Comparison of ENCODE assay signal across 17 mouse cellular contexts in genomic region chr12:113107431-113108124, GRCm38 (mm10). TPM values are rescaled to one million over a fixed set of nuclear protein-coding genes. Genes with fewer than 3 reads are reported as not detected.
DNase-seq lines count a peak whose midpoint lies in the region; ATAC-seq and TF ChIP-seq lines count a peak whose summit lies in the region.
"Had no signal": no experiment of that assay in that cellular context is flagged by ENCODE, and none has a peak within 500 bp of the region (broad histone marks: within the 10 kb centered on the region; RNA-seq: fewer than 3 reads in every experiment).

No protein-coding gene starts in this region.

- H3K36me3 ChIP-seq in liver, embryonic 13.5 days, result peaks cover 29% of the 10 kb centered on the region
- H3K36me3 ChIP-seq in embryonic facial prominence, embryonic 10.5 days (replicated peaks), result peaks cover 79% of the 10 kb centered on the region
- no peaks in the 10 kb centered on the region for H3K36me3 ChIP-seq in midbrain, embryonic 16.5 days (ENCODE audit: control insufficient read depth, insufficient read depth, low read length)
- H3K36me3 ChIP-seq in kidney, adult 2 months (ENCODE audit: control insufficient read depth, insufficient read depth, low read length), result no peaks in the 10 kb centered on the region
- H3K36me3 ChIP-seq: midbrain, embryonic 15.5 days; neural tube, embryonic 15.5 days had no signal

- no peak for TF ChIP-seq POLR2A in kidney, adult 2 months (IDR thresholded peaks at IDR 0.05; ENCODE audit: low read depth, low read length)

- peak; percentile 29 for DNase-seq in thymus, postnatal 0 days (ENCODE audit: low spot score)
- no peak for DNase-seq in thymus, postnatal 4 days
- DNase-seq in c-Kit-positive CD71-positive TER-119-positive erythroid progenitor cells, embryonic 14.5 days (ENCODE audit: low spot score), result peak; percentile 81
- DNase-seq in liver, embryonic 13.5 days, result peak; percentile 73
- no peak for DNase-seq in embryonic facial prominence, embryonic 10.5 days (ENCODE audit: low spot score)
- DNase-seq in kidney, adult 2 months, result no peak
- DNase-seq: cerebellum, adult 11 months; gastrocnemius, postnatal 10 days; right cerebral cortex, postnatal 14 days had no signal

- H3K4me1 ChIP-seq in liver, embryonic 13.5 days (replicated peaks), result peaks cover 92% of the 10 kb centered on the region
- peaks cover 10% of the 10 kb centered on the region for H3K4me1 ChIP-seq in embryonic facial prominence, embryonic 10.5 days
- H3K4me1 ChIP-seq in midbrain, embryonic 16.5 days (ENCODE audit: control insufficient read depth, insufficient read depth, low read length), result no peaks in the 10 kb centered on the region; the same call in 1 of the 2 replicates
- H3K4me1 ChIP-seq in kidney, adult 2 months (ENCODE audit: control insufficient read depth, insufficient read depth, low read length), result no peaks in the 10 kb centered on the region

- 14% methylated on average over 4 of the region's 4 CpGs for WGBS in liver, embryonic 13.5 days (ENCODE audit: insufficient replicate concordance)
- WGBS in embryonic facial prominence, embryonic 10.5 days, result 88% methylated on average over 4 of the region's 4 CpGs
- WGBS in midbrain, embryonic 16.5 days, result 91% methylated on average over 4 of the region's 4 CpGs
- 68% methylated on average over 4 of the region's 4 CpGs for WGBS in kidney, adult 2 months

- H3K9me3 ChIP-seq in liver, embryonic 13.5 days (replicated peaks), result no peaks in the 10 kb centered on the region
- peaks cover 6% of the 10 kb centered on the region; the same call in 1 of the 2 replicates for H3K9me3 ChIP-seq in embryonic facial prominence, embryonic 10.5 days
- no peaks in the 10 kb centered on the region; the same call in 1 of the 2 replicates for H3K9me3 ChIP-seq in midbrain, embryonic 16.5 days (replicated peaks; ENCODE audit: control insufficient read depth, low read length, poor library complexity, severe bottlenecking)
- H3K9me3 ChIP-seq: midbrain, embryonic 15.5 days; neural tube, embryonic 15.5 days had no signal

- TF ChIP-seq CTCF in kidney, adult 2 months (conservative IDR thresholded peaks at IDR 0.05; ENCODE audit: insufficient read depth, insufficient read length, low read depth, low read length), result no peak

- H3K27ac ChIP-seq in liver, embryonic 13.5 days, result peak overlapping the region; percentile 91
- H3K27ac ChIP-seq in embryonic facial prominence, embryonic 10.5 days (replicated peaks), result no peak overlapping the region
- H3K27ac ChIP-seq in midbrain, embryonic 16.5 days (ENCODE audit: low read length), result no peak overlapping the region
- H3K27ac ChIP-seq in kidney, adult 2 months (ENCODE audit: insufficient read depth, low read depth, low read length), result no peak overlapping the region
- H3K27ac ChIP-seq: forebrain, embryonic 10.5 days; midbrain, embryonic 15.5 days; neural tube, embryonic 15.5 days had no signal

- no peaks in the 10 kb centered on the region for H3K27me3 ChIP-seq in liver, embryonic 13.5 days
- no peaks in the 10 kb centered on the region for H3K27me3 ChIP-seq in embryonic facial prominence, embryonic 10.5 days (replicated peaks; ENCODE audit: low read depth, poor library complexity, severe bottlenecking)
- H3K27me3 ChIP-seq in midbrain, embryonic 16.5 days (ENCODE audit: control insufficient read depth, insufficient read depth, low read depth, low read length), result no peaks in the 10 kb centered on the region
- no peaks in the 10 kb centered on the region for H3K27me3 ChIP-seq in kidney, adult 2 months (replicated peaks; ENCODE audit: control insufficient read depth, insufficient read depth, low read length)
- H3K27me3 ChIP-seq: midbrain, embryonic 15.5 days; neural tube, embryonic 15.5 days had no signal

- ATAC-seq in liver, embryonic 13.5 days (ENCODE audit: low read depth), result peak; percentile 95
- no peak for ATAC-seq in midbrain, embryonic 16.5 days
- ATAC-seq: lung, postnatal 0 days; midbrain, embryonic 15.5 days had no signal

- peak overlapping the region; percentile 65 for H3K9ac ChIP-seq in liver, embryonic 13.5 days
- no peak overlapping the region for H3K9ac ChIP-seq in midbrain, embryonic 16.5 days (ENCODE audit: low read depth, low read length)
- H3K9ac ChIP-seq: midbrain, embryonic 15.5 days; neural tube, embryonic 15.5 days had no signal

- H3K4me3 ChIP-seq in liver, embryonic 13.5 days (replicated peaks), result peak overlapping the region; percentile 12; the same call in 1 of the 2 replicates
- H3K4me3 ChIP-seq in embryonic facial prominence, embryonic 10.5 days, result no peak overlapping the region
- H3K4me3 ChIP-seq in midbrain, embryonic 16.5 days (ENCODE audit: low read depth, low read length), result no peak overlapping the region
- H3K4me3 ChIP-seq in kidney, adult 2 months (ENCODE audit: insufficient read depth, low read depth, low read length), result no peak overlapping the region
- H3K4me3 ChIP-seq: forebrain, embryonic 10.5 days; midbrain, embryonic 15.5 days; neural tube, embryonic 15.5 days had no signal

- peak overlapping the region; percentile 46 for H3K4me2 ChIP-seq in liver, embryonic 13.5 days
- no peak overlapping the region for H3K4me2 ChIP-seq in midbrain, embryonic 16.5 days (ENCODE audit: low read length)
- H3K4me2 ChIP-seq: midbrain, embryonic 15.5 days; neural tube, embryonic 15.5 days had no signal

RNA-seq across cellular contexts. Expression of gene Mta1, which starts 9.5 kb away (rescaled TPM):
- polyA plus RNA-seq in thymus, postnatal 0 days (2015; fragmentation: Nextera tagmentation; extraction: Ambion mirVana), result 11.7 and 13.6 TPM in 2 replicates
- polyA plus RNA-seq in liver, embryonic 13.5 days (2015; fragmentation: Nextera tagmentation; extraction: Ambion mirVana), result 4.8 and 6.1 TPM in 2 replicates
- polyA plus RNA-seq in embryonic facial prominence, embryonic 10.5 days (2016; fragmentation: Nextera tagmentation; extraction: Ambion mirVana), result 20.3 and 21.0 TPM in 2 replicates
- polyA plus RNA-seq in midbrain, embryonic 16.5 days (2015; fragmentation: Nextera tagmentation; extraction: Ambion mirVana), result 14.4 and 15.9 TPM in 2 replicates
- 39.0 and 44.4 TPM in 2 replicates for polyA plus RNA-seq in kidney, adult 2 months (2012; rRNA removed)

RNA-seq across cellular contexts. Expression of gene Crip2, which starts 32.5 kb away (rescaled TPM):
- 113 and 122 TPM in 2 replicates for polyA plus RNA-seq in thymus, postnatal 0 days (2015; fragmentation: Nextera tagmentation; extraction: Ambion mirVana)
- polyA plus RNA-seq in liver, embryonic 13.5 days (2015; fragmentation: Nextera tagmentation; extraction: Ambion mirVana), result 47.9 and 50.4 TPM in 2 replicates
- polyA plus RNA-seq in embryonic facial prominence, embryonic 10.5 days (2016; fragmentation: Nextera tagmentation; extraction: Ambion mirVana), result 91.8 and 96.4 TPM in 2 replicates
- 369 and 395 TPM in 2 replicates for polyA plus RNA-seq in midbrain, embryonic 16.5 days (2015; fragmentation: Nextera tagmentation; extraction: Ambion mirVana)
- polyA plus RNA-seq in kidney, adult 2 months (2012; rRNA removed), result 221 and 233 TPM in 2 replicates

RNA-seq across cellular contexts. Expression of gene Tex22, which starts 33.3 kb away (rescaled TPM):
- not detected in 2 replicates for polyA plus RNA-seq in thymus, postnatal 0 days (2015; fragmentation: Nextera tagmentation; extraction: Ambion mirVana)
- polyA plus RNA-seq in liver, embryonic 13.5 days (2015; fragmentation: Nextera tagmentation; extraction: Ambion mirVana), result not detected in 2 replicates
- polyA plus RNA-seq in embryonic facial prominence, embryonic 10.5 days (2016; fragmentation: Nextera tagmentation; extraction: Ambion mirVana), result not detected in 2 replicates
- not detected in 2 replicates for polyA plus RNA-seq in midbrain, embryonic 16.5 days (2015; fragmentation: Nextera tagmentation; extraction: Ambion mirVana)
- 0.16 and 0.46 TPM in 2 replicates for polyA plus RNA-seq in kidney, adult 2 months (2012; rRNA removed)
- polyA plus RNA-seq: forebrain, embryonic 10.5 days; heart, postnatal 0 days; intestine, embryonic 14.5 days; lung, postnatal 0 days; neural tube, embryonic 15.5 days; stomach, embryonic 16.5 days had no signal

RNA-seq across cellular contexts. Expression of gene Crip1, which starts 38.5 kb away (rescaled TPM):
- polyA plus RNA-seq in thymus, postnatal 0 days (2015; fragmentation: Nextera tagmentation; extraction: Ambion mirVana), result 2,725 and 3,094 TPM in 2 replicates
- 84.5 and 94.1 TPM in 2 replicates for polyA plus RNA-seq in liver, embryonic 13.5 days (2015; fragmentation: Nextera tagmentation; extraction: Ambion mirVana)
- 53.6 and 57.1 TPM in 2 replicates for polyA plus RNA-seq in embryonic facial prominence, embryonic 10.5 days (2016; fragmentation: Nextera tagmentation; extraction: Ambion mirVana)
- polyA plus RNA-seq in midbrain, embryonic 16.5 days (2015; fragmentation: Nextera tagmentation; extraction: Ambion mirVana), result 16.8 and 23.3 TPM in 2 replicates
- 195 and 229 TPM in 2 replicates for polyA plus RNA-seq in kidney, adult 2 months (2012; rRNA removed)

RNA-seq across cellular contexts. Expression of gene Tedc1, which starts 48.6 kb away (rescaled TPM):
- 49.4 and 71.1 TPM in 2 replicates for polyA plus RNA-seq in thymus, postnatal 0 days (2015; fragmentation: Nextera tagmentation; extraction: Ambion mirVana)
- polyA plus RNA-seq in liver, embryonic 13.5 days (2015; fragmentation: Nextera tagmentation; extraction: Ambion mirVana), result 12.0 and 12.9 TPM in 2 replicates
- polyA plus RNA-seq in embryonic facial prominence, embryonic 10.5 days (2016; fragmentation: Nextera tagmentation; extraction: Ambion mirVana), result 57.5 and 59.4 TPM in 2 replicates
- 11.0 and 11.4 TPM in 2 replicates for polyA plus RNA-seq in midbrain, embryonic 16.5 days (2015; fragmentation: Nextera tagmentation; extraction: Ambion mirVana)
- polyA plus RNA-seq in kidney, adult 2 months (2012; rRNA removed), result 1.0 and 1.3 TPM in 2 replicates

Comparison
In these comparisons a context has a peak if more than half of its experiments do, and no peak if none do; other contexts are left out.
1. DNase-seq: peak in thymus, postnatal 0 days (single experiment), c-Kit-positive CD71-positive TER-119-positive erythroid progenitor cells, embryonic 14.5 days (single experiment) and liver, embryonic 13.5 days (single experiment); none in thymus, postnatal 4 days (single experiment), embryonic facial prominence, embryonic 10.5 days (single experiment) and kidney, adult 2 months (single experiment).